Comparison of ENCODE assay signal across 7 mouse cellular contexts in genomic region chr19:4300852-4301734, GRCm38 (mm10). TPM values are rescaled to one million over a fixed set of nuclear protein-coding genes. Genes with fewer than 3 reads are reported as not detected.
A peak's percentile ranks its signal among the peaks of the same experiment; 100 is the strongest.
DNase-seq lines count a peak whose midpoint lies in the region; ATAC-seq and TF ChIP-seq lines count a peak whose summit lies in the region.

No protein-coding gene starts in this region.

- peak overlapping the region; percentile 58 for H3K27ac ChIP-seq in lung, postnatal 0 days (ENCODE audit: low read length)
- H3K27ac ChIP-seq in forebrain, embryonic 14.5 days (ENCODE audit: low read depth, low read length), result no peak overlapping the region
- peak overlapping the region; percentile 71 for H3K27ac ChIP-seq in limb, embryonic 14.5 days (replicated peaks; ENCODE audit: low read depth, low read length)

- H3K4me2 ChIP-seq in lung, postnatal 0 days (replicated peaks; ENCODE audit: low read depth, low read length), result peak overlapping the region; percentile 11; the same call in 1 of the 2 replicates
- H3K4me2 ChIP-seq in forebrain, embryonic 14.5 days (ENCODE audit: low read length), result peak overlapping the region; percentile 0; the same call in 1 of the 2 replicates
- peak overlapping the region; percentile 28; the same call in 1 of the 2 replicates for H3K4me2 ChIP-seq in limb, embryonic 14.5 days (replicated peaks; ENCODE audit: low read depth, low read length, severe bottlenecking)

- no peak overlapping the region for H3K9ac ChIP-seq in lung, postnatal 0 days (replicated peaks; ENCODE audit: low read depth)
- no peak overlapping the region for H3K9ac ChIP-seq in forebrain, embryonic 14.5 days (ENCODE audit: low read length)
- H3K9ac ChIP-seq in limb, embryonic 14.5 days (ENCODE audit: low read depth, low read length, severe bottlenecking), result peak overlapping the region; percentile 38; the same call in 1 of the 2 replicates

- no peak for ATAC-seq in lung, postnatal 0 days
- no peak for ATAC-seq in forebrain, embryonic 14.5 days
- no peak for ATAC-seq in limb, embryonic 14.5 days (ENCODE audit: low FRiP score, low read depth)

- no peak for TF ChIP-seq EP300 in lung, postnatal 0 days (IDR thresholded peaks at IDR 0.05)

- no peaks in the 10 kb centered on the region for H3K36me3 ChIP-seq in lung, postnatal 0 days (ENCODE audit: insufficient read depth, low read length)
- H3K36me3 ChIP-seq in forebrain, embryonic 14.5 days (ENCODE audit: control insufficient read depth, insufficient read depth, low read length), result no peaks in the 10 kb centered on the region
- no peaks in the 10 kb centered on the region for H3K36me3 ChIP-seq in limb, embryonic 14.5 days (ENCODE audit: control insufficient read depth, insufficient read depth, low read length)

- DNase-seq in lung, postnatal 0 days (ENCODE audit: low spot score), result no peak
- DNase-seq in lung, postnatal 36 days, result no peak
- DNase-seq in forebrain, embryonic 14.5 days (ENCODE audit: low spot score), result no peak
- no peak for DNase-seq in limb, embryonic 14.5 days (ENCODE audit: low spot score)
- peak; percentile 15 to 18 for DNase-seq in thymus, postnatal 10 days (ENCODE audit: low spot score in 2 of 2)
- DNase-seq in ovary, postnatal 14 days (ENCODE audit: low spot score), result no peak
- DNase-seq in cerebellum, postnatal 4 days (ENCODE audit: low spot score in 2 of 2), result no peak

- H3K4me1 ChIP-seq in lung, postnatal 0 days (ENCODE audit: insufficient read depth, low read depth, low read length), result peaks cover 54% of the 10 kb centered on the region
- peaks cover 40% of the 10 kb centered on the region for H3K4me1 ChIP-seq in forebrain, embryonic 14.5 days (ENCODE audit: control insufficient read depth, insufficient read depth, low read length)
- H3K4me1 ChIP-seq in limb, embryonic 14.5 days (ENCODE audit: control insufficient read depth, insufficient read depth, low read length), result peaks cover 47% of the 10 kb centered on the region

- H3K27me3 ChIP-seq in lung, postnatal 0 days (replicated peaks; ENCODE audit: insufficient read depth, low read length), result no peaks in the 10 kb centered on the region
- no peaks in the 10 kb centered on the region for H3K27me3 ChIP-seq in forebrain, embryonic 14.5 days (replicated peaks; ENCODE audit: control insufficient read depth, insufficient read depth, low read length)
- no peaks in the 10 kb centered on the region for H3K27me3 ChIP-seq in limb, embryonic 14.5 days (ENCODE audit: control insufficient read depth, insufficient read depth, low read length)

- no peak overlapping the region for H3K4me3 ChIP-seq in lung, postnatal 0 days (ENCODE audit: low read depth, low read length)
- H3K4me3 ChIP-seq in forebrain, embryonic 14.5 days (ENCODE audit: low read depth, low read length), result no peak overlapping the region
- no peak overlapping the region for H3K4me3 ChIP-seq in limb, embryonic 14.5 days (replicated peaks; ENCODE audit: low read length)

- WGBS in lung, postnatal 0 days, result 49% methylated on average over 11 of the region's 11 CpGs
- WGBS in forebrain, embryonic 14.5 days, result 75% methylated on average over 11 of the region's 11 CpGs
- 58% methylated on average over 11 of the region's 11 CpGs for WGBS in limb, embryonic 14.5 days

- TF ChIP-seq POLR2A in limb, embryonic 14.5 days (IDR thresholded peaks at IDR 0.05; ENCODE audit: borderline replicate concordance, extremely low read depth, insufficient read depth, insufficient read length), result no peak

- TF ChIP-seq CTCF in lung, postnatal 0 days (IDR thresholded peaks at IDR 0.05), result no peak

- no peaks in the 10 kb centered on the region for H3K9me3 ChIP-seq in lung, postnatal 0 days (ENCODE audit: low read length)
- H3K9me3 ChIP-seq in forebrain, embryonic 14.5 days (replicated peaks; ENCODE audit: control insufficient read depth, low read length), result no peaks in the 10 kb centered on the region
- H3K9me3 ChIP-seq in limb, embryonic 14.5 days (ENCODE audit: control insufficient read depth, low read length), result no peaks in the 10 kb centered on the region

RNA-seq across cellular contexts. Expression of gene Grk2, which starts 4.9 kb away (rescaled TPM):
- 13.9 and 14.0 TPM in 2 replicates for polyA plus RNA-seq in lung, postnatal 0 days (2015; fragmentation: Nextera tagmentation; extraction: Ambion mirVana)
- polyA plus RNA-seq in forebrain, embryonic 14.5 days (2014; fragmentation: Nextera tagmentation; extraction: Ambion mirVana), result 17.1 and 21.0 TPM in 2 replicates
- 83.6 and 92.1 TPM in 2 replicates for polyA plus RNA-seq in limb, embryonic 14.5 days (2012; rRNA removed)
- 22.3 and 22.9 TPM in 2 replicates for polyA plus RNA-seq in limb, embryonic 14.5 days (2014; fragmentation: Nextera tagmentation; extraction: Ambion mirVana)

RNA-seq across cellular contexts. Expression of gene Ankrd13d, which starts 18.2 kb away (rescaled TPM):
- 2.0 and 2.6 TPM in 2 replicates for polyA plus RNA-seq in lung, postnatal 0 days (2015; fragmentation: Nextera tagmentation; extraction: Ambion mirVana)
- polyA plus RNA-seq in forebrain, embryonic 14.5 days (2014; fragmentation: Nextera tagmentation; extraction: Ambion mirVana), result 16.3 and 23.9 TPM in 2 replicates
- polyA plus RNA-seq in limb, embryonic 14.5 days (2012; rRNA removed), result 25.2 and 33.2 TPM in 2 replicates
- polyA plus RNA-seq in limb, embryonic 14.5 days (2014; fragmentation: Nextera tagmentation; extraction: Ambion mirVana), result 10.2 and 11.5 TPM in 2 replicates

RNA-seq across cellular contexts. Expression of gene Ssh3, which starts 32.1 kb away (rescaled TPM):
- 22.7 and 24.4 TPM in 2 replicates for polyA plus RNA-seq in lung, postnatal 0 days (2015; fragmentation: Nextera tagmentation; extraction: Ambion mirVana)
- 4.0 and 4.3 TPM in 2 replicates for polyA plus RNA-seq in forebrain, embryonic 14.5 days (2014; fragmentation: Nextera tagmentation; extraction: Ambion mirVana)
- polyA plus RNA-seq in limb, embryonic 14.5 days (2012; rRNA removed), result 57.5 and 65.5 TPM in 2 replicates
- 21.2 and 22.3 TPM in 2 replicates for polyA plus RNA-seq in limb, embryonic 14.5 days (2014; fragmentation: Nextera tagmentation; extraction: Ambion mirVana)

Comparison
In these comparisons a context has a peak if more than half of its experiments do, and no peak if none do; other contexts are left out.
1. DNase-seq: peak in thymus, postnatal 10 days (2 of 2); none in lung, postnatal 0 days (single experiment), lung, postnatal 36 days (single experiment), forebrain, embryonic 14.5 days (single experiment), limb, embryonic 14.5 days (single experiment), ovary, postnatal 14 days (single experiment) and cerebellum, postnatal 4 days (0 of 2).
2. Peak in every context shown above with its lines, with median percentiles within 50 percentile points of each other: H3K4me2 ChIP-seq.